Mouse (Mus musculus) limb, embryonic 11.5 days (tissue): ENCODE measurements around the gene Arhgap17. TPM values are rescaled to one million over a fixed set of nuclear protein-coding genes. Genes with fewer than 3 reads are reported as not detected.

Experiments used
- ATAC-seq: fragments of 200-750 bp; cut with Nextera tagmentation; 2 replicates; pipeline ENCODE4 v1.8.0; 2017; ENCODE audit warnings: low read depth; ENCODE audit not compliant: insufficient number of reproducible peaks, low FRiP score, low TSS enrichment
- DNase-seq: peaks from one replicate; pipeline ENCODE4 v3.0.0-alpha.2; 2015; ENCODE audit warnings: low spot score
- H3K27ac ChIP-seq: fragments of 300-500 bp; sonication (generic); replicated peaks from 2 replicates; pipeline ENCODE4 v1.5.1; 2014; ENCODE audit warnings: low read depth, mild to moderate bottlenecking, low read length
- H3K27me3 ChIP-seq: fragments of 300-500 bp; sonication (generic); 2 replicates; pipeline ENCODE4 v1.6.1; 2014; ENCODE audit warnings: mild to moderate bottlenecking, low read length, mixed read lengths; ENCODE audit not compliant: control insufficient read depth, insufficient read depth
- H3K36me3 ChIP-seq: fragments of 300-500 bp; sonication (generic); 2 replicates; pipeline ENCODE4 v1.6.1; 2014; ENCODE audit warnings: mild to moderate bottlenecking, low read length, moderate library complexity, mixed read lengths; ENCODE audit not compliant: control insufficient read depth, insufficient read depth
- H3K4me1 ChIP-seq: fragments of 300-500 bp; sonication (generic); 2 replicates; pipeline ENCODE4 v1.6.1; 2014; ENCODE audit warnings: low read length, mixed read lengths; ENCODE audit not compliant: control insufficient read depth, insufficient read depth
- H3K4me2 ChIP-seq: fragments of 300-500 bp; sonication (generic); 2 replicates; pipeline ENCODE4 v1.6.1; 2014; ENCODE audit warnings: low read depth, mild to moderate bottlenecking, moderate library complexity; ENCODE audit not compliant: severe bottlenecking
- H3K4me3 ChIP-seq: fragments of 300-500 bp; sonication (generic); 2 replicates; pipeline ENCODE4 v1.5.1; 2014; ENCODE audit warnings: low read depth, low read length
- H3K9ac ChIP-seq: fragments of 300-500 bp; sonication (generic); 2 replicates; pipeline ENCODE4 v1.6.1; 2014; ENCODE audit warnings: mild to moderate bottlenecking, low read length
- H3K9me3 ChIP-seq: fragments of 300-500 bp; sonication (generic); 2 replicates; pipeline ENCODE4 v1.6.1; 2016; ENCODE audit warnings: low read length; ENCODE audit not compliant: control insufficient read depth
- WGBS: fragments of 180-500 bp; shearing (Covaris S2); extraction: QIAGEN DNeasy Blood & Tissue Kit; methylation state at CpG from one replicate; pipeline ENCODE4 v1.1.7; 2014; 5-methylcytosine and 5-hydroxymethylcytosine counted together
- polyA plus RNA-seq: library from polyadenylated mRNA; unstranded; fragments of >200 nt; fragmentation: Nextera tagmentation; extraction: Ambion mirVana; gene quantifications from 2 replicates; pipeline ENCODE4 v1.2.1, GENCODE M21; 2014

Arhgap17 gene
- polyA plus RNA-seq, 1 experiment from 2014 or later, result 32.6 TPM

DNA sequence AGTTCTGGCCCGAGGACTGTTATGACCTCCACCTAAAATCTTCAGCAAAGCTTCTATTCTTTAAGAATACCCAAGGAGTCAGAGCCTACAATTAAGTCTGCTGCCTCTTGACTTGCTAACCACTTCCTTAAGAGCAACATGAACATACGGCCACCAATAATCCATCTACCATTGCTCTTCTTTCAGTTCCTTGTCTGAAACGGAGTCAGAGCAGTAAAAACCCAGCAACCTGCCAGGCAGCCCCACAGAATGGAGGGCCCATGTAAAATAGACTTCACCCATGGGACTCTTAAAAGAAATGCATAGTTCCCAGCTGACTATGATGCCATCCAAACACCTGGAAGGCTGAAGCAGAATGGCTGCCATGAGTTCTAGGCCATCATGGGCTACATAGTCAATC is 13.6 kb downstream of the Arhgap17 start:
- no peak overlapping the region for H3K4me2 ChIP-seq
- ATAC-seq, result no peak

DNA sequence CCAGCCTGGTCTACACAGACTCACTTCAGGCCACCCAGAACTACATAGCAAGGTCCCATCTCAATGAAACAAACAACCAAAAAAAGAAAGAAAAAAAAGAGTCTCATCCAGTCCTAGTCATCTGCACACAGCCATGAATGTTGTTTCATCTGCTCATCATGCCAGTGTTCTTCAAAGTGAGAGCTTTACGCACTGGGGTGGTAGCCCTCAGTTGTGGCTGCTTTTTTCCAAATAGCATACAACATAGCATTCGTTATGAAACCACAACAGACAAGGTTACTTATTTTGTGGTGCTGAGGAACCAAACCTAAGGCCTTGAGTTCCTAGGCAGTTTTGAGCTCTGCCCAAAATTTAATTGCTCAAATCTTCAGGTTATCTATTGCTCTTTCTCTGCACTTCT is 14.9 kb downstream of the Arhgap17 start:
- H3K27ac ChIP-seq, result no peak overlapping the region
- H3K4me3 ChIP-seq, result no peak overlapping the region
- H3K9me3 ChIP-seq, result no peaks in the 10 kb centered on the region
- H3K36me3 ChIP-seq, result no peaks in the 10 kb centered on the region
- no peak for DNase-seq
- H3K4me1 ChIP-seq, result no peaks in the 10 kb centered on the region
- 92% methylated on average over 2 of the region's 2 CpGs for WGBS
- H3K27me3 ChIP-seq, result no peaks in the 10 kb centered on the region
- H3K4me2 ChIP-seq, result no peak overlapping the region
- no peak for ATAC-seq
- no peak overlapping the region for H3K9ac ChIP-seq

More for the DNA sequence above, 13.6 kb downstream of the Arhgap17 start:
- WGBS, result 80% methylated on average over 3 of the region's 3 CpGs
- H3K9ac ChIP-seq, result no peak overlapping the region
- H3K27ac ChIP-seq, result no peak overlapping the region
- H3K36me3 ChIP-seq, result no peaks in the 10 kb centered on the region
- no peak for DNase-seq
- no peaks in the 10 kb centered on the region for H3K4me1 ChIP-seq
- H3K4me3 ChIP-seq, result no peak overlapping the region
- H3K9me3 ChIP-seq, result no peaks in the 10 kb centered on the region
- H3K27me3 ChIP-seq, result no peaks in the 10 kb centered on the region

DNA sequence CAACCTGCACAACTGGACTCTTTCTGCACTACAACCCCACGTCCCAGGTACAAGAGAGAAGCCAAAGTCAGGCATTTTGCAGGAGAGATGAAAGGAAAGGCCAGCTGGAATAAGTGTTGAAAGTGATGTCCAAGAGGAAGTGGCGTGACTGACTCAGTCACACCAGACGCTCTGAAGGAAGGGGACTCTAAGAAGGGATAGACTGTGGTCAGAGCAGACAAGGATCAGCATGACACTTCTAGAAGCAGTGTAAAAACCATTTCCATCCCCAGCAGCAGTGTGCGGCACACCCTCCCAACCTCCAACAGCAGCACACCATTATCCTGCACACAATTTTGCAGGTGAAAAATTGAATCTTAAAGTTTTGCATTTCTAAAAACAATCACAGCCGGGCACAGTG is 15.3 kb downstream of the Arhgap17 start:
- Histone ChIP-seq H3K9ac (no peak overlapping the region), H3K4me2 (no peak overlapping the region), H3K27me3 (no peaks in the 10 kb centered on the region), H3K4me3 (no peak overlapping the region), H3K9me3 (no peaks in the 10 kb centered on the region), H3K36me3 (no peaks in the 10 kb centered on the region), H3K27ac (no peak overlapping the region), H3K4me1 (no peaks in the 10 kb centered on the region)
- DNase-seq (no peak), ATAC-seq (no peak)
- WGBS, result 86% methylated on average over 5 of the region's 5 CpGs

DNA sequence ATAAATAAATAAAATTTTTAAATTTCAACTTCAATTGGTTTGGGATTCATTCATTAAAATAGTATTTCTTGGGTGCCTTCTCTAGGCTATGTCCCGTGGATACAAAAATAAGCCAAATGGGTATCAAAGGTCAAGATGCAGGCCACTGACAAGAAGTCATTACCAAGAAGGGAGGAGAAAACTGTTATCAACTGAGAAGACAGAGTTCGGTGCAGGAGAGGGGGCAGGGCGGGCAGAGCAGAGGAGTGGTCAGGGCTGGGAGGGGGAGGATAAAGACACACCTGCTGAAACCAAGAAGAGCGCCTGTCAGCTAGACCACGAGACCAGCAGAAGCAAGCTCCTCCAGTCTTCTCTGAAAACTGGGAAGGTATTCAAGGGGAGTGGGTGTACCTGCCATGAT is 15.8 kb downstream of the Arhgap17 start:
- no peak overlapping the region for H3K4me2 ChIP-seq
- H3K4me3 ChIP-seq, result no peak overlapping the region
- no peaks in the 10 kb centered on the region for H3K27me3 ChIP-seq
- ATAC-seq, result no peak
- no peaks in the 10 kb centered on the region for H3K4me1 ChIP-seq
- H3K9ac ChIP-seq, result no peak overlapping the region
- no peak for DNase-seq
- 83% methylated on average over 5 of the region's 5 CpGs for WGBS
- no peaks in the 10 kb centered on the region for H3K36me3 ChIP-seq
- no peak overlapping the region for H3K27ac ChIP-seq
- H3K9me3 ChIP-seq, result no peaks in the 10 kb centered on the region

DNA sequence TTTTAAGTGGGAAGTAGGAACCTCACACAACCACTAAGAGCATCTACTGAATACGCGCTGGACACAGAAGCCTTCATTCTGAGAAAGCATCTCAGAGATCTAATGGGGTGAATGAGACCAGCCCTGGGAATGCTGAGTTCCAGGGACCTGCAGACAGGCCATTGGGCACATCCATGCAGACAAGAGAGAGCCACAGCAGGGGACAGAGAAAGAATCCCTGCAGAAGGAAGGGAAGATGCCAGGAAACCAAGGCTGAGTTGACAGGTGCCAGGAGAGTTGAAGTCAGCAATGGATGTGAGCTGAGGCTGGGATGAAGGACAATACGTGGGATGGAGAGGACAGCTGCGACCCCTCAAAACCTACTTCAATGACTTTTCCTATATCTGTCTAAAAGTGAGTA is 16.6 kb downstream of the Arhgap17 start:
- Histone ChIP-seq H3K4me2 (no peak overlapping the region), H3K4me1 (no peaks in the 10 kb centered on the region), H3K9me3 (no peaks in the 10 kb centered on the region), H3K27me3 (no peaks in the 10 kb centered on the region), H3K4me3 (no peak overlapping the region), H3K36me3 (no peaks in the 10 kb centered on the region), H3K9ac (no peak overlapping the region), H3K27ac (no peak overlapping the region)
- no peak for DNase-seq
- WGBS, result 94% methylated on average over 4 of the region's 4 CpGs
- ATAC-seq, result no peak

DNA sequence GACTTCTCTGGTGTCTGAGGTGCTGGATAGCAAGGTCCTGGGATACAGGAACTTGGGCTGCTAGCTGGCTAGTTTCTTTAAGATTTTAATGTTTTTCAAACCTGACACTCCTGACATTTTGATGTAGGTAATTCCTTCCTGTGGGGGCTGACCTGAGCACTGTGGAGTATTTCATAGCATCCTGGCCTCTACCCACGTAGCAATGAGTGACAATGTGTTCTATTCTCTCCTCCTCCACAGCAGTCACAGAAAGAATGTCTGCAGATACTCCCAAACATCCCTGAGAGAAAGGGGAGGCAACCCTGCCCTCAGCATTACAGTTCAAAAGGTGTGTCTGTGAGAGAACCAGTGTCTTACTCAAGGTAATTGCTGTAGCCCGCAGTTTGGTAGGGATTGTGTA is 19.5 kb downstream of the Arhgap17 start:
- no peaks in the 10 kb centered on the region for H3K36me3 ChIP-seq
- H3K27ac ChIP-seq, result no peak overlapping the region
- WGBS, result 65% methylated on average over 2 of the region's 2 CpGs
- H3K9ac ChIP-seq, result no peak overlapping the region
- H3K4me3 ChIP-seq, result no peak overlapping the region
- no peaks in the 10 kb centered on the region for H3K9me3 ChIP-seq
- ATAC-seq, result no peak
- no peak overlapping the region for H3K4me2 ChIP-seq
- DNase-seq, result no peak
- H3K4me1 ChIP-seq, result no peaks in the 10 kb centered on the region
- no peaks in the 10 kb centered on the region for H3K27me3 ChIP-seq

DNA sequence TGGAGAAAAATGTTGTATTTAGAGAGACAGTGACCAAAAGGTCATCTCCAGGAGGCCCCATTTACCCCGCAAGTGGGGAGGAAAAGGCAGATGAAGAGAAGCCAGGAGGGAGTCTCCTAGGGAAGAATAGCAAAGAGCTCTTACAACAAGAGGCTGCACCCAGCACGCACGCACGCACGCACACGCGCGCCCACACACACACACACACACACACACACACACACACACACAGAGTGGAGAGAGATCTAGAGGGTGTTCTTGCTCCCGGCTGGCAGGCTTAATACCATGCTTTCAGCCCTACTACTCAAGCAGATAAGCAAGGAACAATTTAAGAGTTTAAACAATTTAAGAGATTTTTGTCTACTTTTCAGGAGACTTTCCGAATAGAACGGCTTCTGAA is 19.9 kb downstream of the Arhgap17 start:
- DNase-seq (no peak), ATAC-seq (no peak)
- H3K9me3 ChIP-seq, result no peaks in the 10 kb centered on the region
- no peaks in the 10 kb centered on the region for H3K36me3 ChIP-seq
- H3K27me3 ChIP-seq, result no peaks in the 10 kb centered on the region
- no peak overlapping the region for H3K4me2 ChIP-seq
- H3K9ac ChIP-seq, result no peak overlapping the region
- WGBS, result 87% methylated on average over 11 of the region's 11 CpGs
- no peak overlapping the region for H3K4me3 ChIP-seq
- no peaks in the 10 kb centered on the region for H3K4me1 ChIP-seq
- no peak overlapping the region for H3K27ac ChIP-seq

DNA sequence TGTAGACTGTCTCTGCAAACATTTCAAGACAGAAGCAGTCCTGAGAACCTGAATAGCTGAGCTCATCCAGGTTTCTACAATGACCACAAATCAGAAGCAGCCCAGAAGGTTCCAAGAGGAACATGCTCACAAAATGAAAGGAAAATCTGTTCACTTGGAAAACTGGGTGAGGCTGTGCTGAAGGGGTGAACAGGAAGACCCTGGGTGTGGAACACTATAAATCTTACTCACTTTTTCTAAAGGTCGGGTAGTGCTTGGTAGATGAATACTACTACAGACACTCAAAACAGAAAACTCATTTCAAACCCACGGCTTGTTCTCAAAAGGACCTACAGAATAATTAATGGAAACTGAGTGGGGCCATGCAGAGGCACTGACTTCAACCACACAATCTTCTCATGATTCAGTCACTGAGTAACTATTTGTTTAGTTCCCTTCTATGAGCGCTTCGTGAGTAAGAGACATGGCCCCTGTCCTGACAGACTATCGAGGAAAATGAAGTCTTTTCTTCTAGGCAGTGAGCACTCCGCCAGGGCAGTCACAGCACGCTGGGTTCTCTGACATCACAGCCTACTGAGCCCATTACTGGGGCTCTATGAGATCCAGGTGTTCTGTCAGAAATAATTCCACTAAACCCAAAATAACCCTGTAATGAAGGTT is 23.0 kb downstream of the Arhgap17 start:
- DNase-seq (no peak), ATAC-seq (no peak)
- no peak overlapping the region for H3K9ac ChIP-seq
- H3K9me3 ChIP-seq, result no peaks in the 10 kb centered on the region
- no peaks in the 10 kb centered on the region for H3K27me3 ChIP-seq
- H3K4me2 ChIP-seq, result no peak overlapping the region
- no peaks in the 10 kb centered on the region for H3K4me1 ChIP-seq
- 87% methylated on average over 7 of the region's 7 CpGs for WGBS
- H3K27ac ChIP-seq, result no peak overlapping the region
- no peaks in the 10 kb centered on the region for H3K36me3 ChIP-seq
- no peak overlapping the region for H3K4me3 ChIP-seq

DNA sequence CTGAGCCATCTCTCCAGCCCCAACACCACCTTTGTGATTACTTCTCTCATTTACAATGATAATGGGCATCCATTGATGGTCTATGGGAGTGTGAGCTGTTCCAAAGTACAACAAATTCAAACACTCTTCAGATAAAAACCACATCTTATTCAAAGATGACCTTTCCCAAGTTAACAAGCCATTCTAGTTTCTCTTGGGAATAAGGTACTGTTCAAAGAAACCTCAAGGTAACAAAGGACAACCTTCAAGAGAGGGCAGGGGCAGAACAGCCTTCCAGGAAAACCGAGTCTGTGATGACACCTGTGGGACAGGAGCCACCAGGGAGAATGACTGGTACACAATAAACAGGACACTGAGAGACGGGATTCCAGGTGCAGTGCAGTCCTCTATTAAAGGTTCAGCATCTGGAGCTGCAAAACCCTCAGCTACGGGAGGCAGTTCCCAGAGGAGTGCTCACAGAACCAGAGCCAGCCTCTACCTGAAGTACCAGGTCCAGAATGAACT is 24.6 kb downstream of the Arhgap17 start:
- ATAC-seq (no peak), DNase-seq (no peak)
- 73% methylated on average over 3 of the region's 3 CpGs for WGBS
- Histone ChIP-seq H3K36me3 (no peaks in the 10 kb centered on the region), H3K27me3 (no peaks in the 10 kb centered on the region), H3K9ac (no peak overlapping the region), H3K9me3 (no peaks in the 10 kb centered on the region), H3K4me1 (no peaks in the 10 kb centered on the region), H3K27ac (no peak overlapping the region), H3K4me2 (no peak overlapping the region), H3K4me3 (no peak overlapping the region)
